Mouse (Mus musculus) CH12.LX (cell line): Measurements from ENCODE around the gene Tnik. TPM values are rescaled to one million over a fixed set of nuclear protein-coding genes. Genes with fewer than 3 reads are reported as not detected.

Experiments
- DNase-seq: peaks from one replicate; pipeline ENCODE4 v3.0.0-alpha.2; 2013; ENCODE audit errors: extremely low read depth
- H3K27ac ChIP-seq: 2 replicates; pipeline ENCODE4 v1.5.1; 2012; ENCODE audit warnings: low read depth, mild to moderate bottlenecking, control low read depth, moderate library complexity; ENCODE audit not compliant: insufficient read depth
- H3K27me3 ChIP-seq: replicated peaks from 2 replicates; pipeline ENCODE3; 2012; ENCODE audit warnings: inconsistent platforms
- H3K36me3 ChIP-seq, 2 experiments: replicated peaks in 1 of 2; 2 replicates each; pipeline versions ENCODE3 to v1.6.1; 2012; ENCODE audit warnings: inconsistent platforms in 1 of 2, low read length in 1 of 2, mild to moderate bottlenecking in 1 of 2, mixed read lengths in 1 of 2, moderate library complexity in 1 of 2; ENCODE audit not compliant: control insufficient read depth in 1 of 2, insufficient read depth in 1 of 2
- H3K4me1 ChIP-seq, 2 experiments: 2 replicates each; pipeline ENCODE4 v1.6.1; 2012; ENCODE audit warnings: inconsistent platforms in 1 of 2, moderate library complexity in 1 of 2; ENCODE audit not compliant: insufficient read depth in 2 of 2, control insufficient read depth in 1 of 2
- H3K4me2 ChIP-seq: 2 replicates; pipeline ENCODE4 v1.6.1; 2012; ENCODE audit warnings: low read depth, mild to moderate bottlenecking, control low read depth; ENCODE audit not compliant: poor library complexity, insufficient read depth, severe bottlenecking
- H3K4me3 ChIP-seq, 3 experiments: fragments of 150-350 bp in 1 of 3; sonication (generic) in 1 of 3; replicated peaks in 1 of 3; 2 replicates each; pipeline versions ENCODE3 to v1.5.1; 2011 to 2012; ENCODE audit warnings: low read depth in 2 of 3, low read length in 2 of 3, mild to moderate bottlenecking in 2 of 3, moderate library complexity in 2 of 3, control low read depth in 1 of 3, improper control_type of control experiment in 1 of 3, inconsistent platforms in 1 of 3, mixed read lengths in 1 of 3; ENCODE audit not compliant: poor library complexity in 1 of 3
- H3K79me2 ChIP-seq: replicated peaks from 2 replicates; pipeline ENCODE4 v1.6.1; 2012; ENCODE audit warnings: mild to moderate bottlenecking, moderate library complexity; ENCODE audit not compliant: control insufficient read depth, poor library complexity, insufficient read depth, severe bottlenecking; ENCODE audit errors: extremely low read depth
- H3K9ac ChIP-seq: 2 replicates; pipeline ENCODE4 v1.6.1; 2012; ENCODE audit warnings: low read depth, mild to moderate bottlenecking, control low read depth, moderate library complexity; ENCODE audit not compliant: insufficient read depth
- H3K9me3 ChIP-seq: replicated peaks from 2 replicates; pipeline ENCODE3; 2012; ENCODE audit warnings: low read length, inconsistent platforms, mixed read lengths
- BHLHE40 ChIP-seq: IDR thresholded peaks from 2 replicates; pipeline ENCODE4 v1.6.1; 2011; ENCODE audit warnings: mild to moderate bottlenecking, low read depth, low read length, improper control_type of control experiment
- EP300 ChIP-seq: IDR thresholded peaks from 2 replicates; pipeline ENCODE4 v1.6.1; 2011; ENCODE audit warnings: low read length, improper control_type of control experiment
- ETS1 ChIP-seq: conservative IDR thresholded peaks from 2 replicates; pipeline ENCODE4 v1.6.1; 2012; ENCODE audit warnings: low read depth, mild to moderate bottlenecking, inconsistent platforms, low read length, improper control_type of control experiment, moderate library complexity
- HCFC1 ChIP-seq: IDR thresholded peaks from 2 replicates; pipeline ENCODE4 v1.6.1; 2012; ENCODE audit warnings: low read depth, mild to moderate bottlenecking, inconsistent platforms, low read length, improper control_type of control experiment
- IRF4 ChIP-seq: IDR thresholded peaks from 2 replicates; pipeline ENCODE4 v1.6.1; 2014; ENCODE audit warnings: low read depth, mild to moderate bottlenecking, inconsistent platforms, low read length, improper control_type of control experiment
- JUN ChIP-seq: IDR thresholded peaks from 2 replicates; pipeline ENCODE4 v1.6.1; 2011; ENCODE audit warnings: low read depth, mild to moderate bottlenecking, low read length, improper control_type of control experiment, moderate library complexity; ENCODE audit not compliant: insufficient read depth
- MAFK ChIP-seq: IDR thresholded peaks from 2 replicates; pipeline ENCODE4 v1.6.1; 2011; ENCODE audit warnings: low read length, improper control_type of control experiment; ENCODE audit not compliant: insufficient replicate concordance
- MAX ChIP-seq: IDR thresholded peaks from 2 replicates; pipeline ENCODE4 v1.6.1; 2011; ENCODE audit warnings: low read length, improper control_type of control experiment
- MEF2A ChIP-seq: IDR thresholded peaks from 2 replicates; pipeline ENCODE4 v1.6.1; 2014; ENCODE audit warnings: low read depth, mild to moderate bottlenecking, inconsistent platforms, low read length, improper control_type of control experiment, borderline replicate concordance
- MXI1 ChIP-seq: IDR thresholded peaks from 2 replicates; pipeline ENCODE4 v1.6.1; 2011; ENCODE audit warnings: mild to moderate bottlenecking, low read depth, low read length, improper control_type of control experiment
- NELFE ChIP-seq: IDR thresholded peaks from 2 replicates; pipeline ENCODE4 v1.6.1; 2011; ENCODE audit warnings: low read depth, low read length, improper control_type of control experiment
- POLR2A ChIP-seq: IDR thresholded peaks from 2 replicates; pipeline ENCODE4 v1.6.1; 2011; ENCODE audit warnings: low read depth, mild to moderate bottlenecking, improper control_type of control experiment, low read length
- SMC3 ChIP-seq: IDR thresholded peaks from 2 replicates; pipeline ENCODE4 v1.6.1; 2011; ENCODE audit warnings: low read depth, low read length, improper control_type of control experiment
- TCF12 ChIP-seq: IDR thresholded peaks from 2 replicates; pipeline ENCODE4 v1.6.1; 2014; ENCODE audit warnings: low read depth, mild to moderate bottlenecking, inconsistent platforms, low read length, improper control_type of control experiment
- UBTF ChIP-seq: IDR thresholded peaks from 2 replicates; pipeline ENCODE4 v1.6.1; 2012; ENCODE audit warnings: low read depth, mild to moderate bottlenecking, inconsistent platforms, low read length, improper control_type of control experiment, moderate library complexity
- USF1 ChIP-seq: IDR thresholded peaks from 2 replicates; pipeline ENCODE4 v1.6.1; 2014; ENCODE audit warnings: low read depth, mild to moderate bottlenecking, inconsistent platforms, low read length, improper control_type of control experiment
- USF2 ChIP-seq: conservative IDR thresholded peaks from 2 replicates; pipeline ENCODE4 v1.6.1; 2011; ENCODE audit warnings: low read depth, low read length, improper control_type of control experiment
- ZNF384 ChIP-seq: IDR thresholded peaks from 2 replicates; pipeline ENCODE4 v1.6.1; 2012; ENCODE audit warnings: low read depth, low read length, improper control_type of control experiment, inconsistent platforms
- dilution Hi-C: fragments of 300-500 bp; cut with MboI; formaldehyde crosslinking; loops from 2 replicates; pipeline ENCODE4 v1.14.3; 2020; ENCODE audit warnings: low sequenced_read_pairs; ENCODE audit not compliant: extremely low pct_unique_long_range_greater_than_20kb, extremely low pct_ligation_motif_present
- in situ Hi-C: fragments of 300-500 bp; cut with MboI; formaldehyde crosslinking; loops from 3 replicates; pipeline ENCODE4 v1.14.3; 2019; ENCODE audit warnings: low sequenced_read_pairs, low pct_ligation_motif_present, low pct_unique_long_range_greater_than_20kb, mixed read lengths
- polyA plus RNA-seq: library from polyadenylated mRNA; unstranded; fragments of >175 nt; gene quantifications from 2 replicates; pipeline ENCODE4 v1.2.1, GENCODE M21; 2012; ENCODE audit warnings: low read depth; ENCODE audit not compliant: insufficient read length
- total RNA-seq, 2 experiments: library from RNA; depleted of rRNA; stranded (reverse); fragments of 300-350 nt in 1 of 2; fragments of >200 nt in 1 of 2; gene quantifications; 2 replicates each; pipeline ENCODE4 v1.2.3; 2012 to 2014

Tnik gene
- total and polyA plus RNA-seq, 3 experiments = 0.08 TPM; not detected in 2

DNA sequence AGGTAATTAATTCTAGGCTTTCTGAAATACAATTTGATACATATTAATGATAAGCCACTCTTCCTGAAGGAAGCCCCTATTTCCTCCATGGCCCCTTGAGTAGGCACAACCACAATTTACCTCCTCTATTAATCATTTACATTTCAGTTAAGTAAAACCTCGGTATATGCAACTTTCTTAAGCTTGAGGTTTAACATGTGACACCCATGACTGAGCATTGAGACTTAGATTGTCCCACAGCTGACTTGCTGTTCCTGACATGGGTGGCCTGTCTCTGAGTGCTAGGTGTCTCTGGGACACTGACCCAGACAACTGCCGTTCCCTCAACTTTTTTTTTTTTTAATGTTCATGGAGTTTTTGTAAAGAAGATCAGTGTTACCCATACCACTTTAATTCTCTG is 358.8 kb downstream of the Tnik start:
- H3K27me3 ChIP-seq = no peaks in the 10 kb centered on the region
- H3K36me3 ChIP-seq = no peaks in the 10 kb centered on the region
- no peaks in the 10 kb centered on the region for H3K4me1 ChIP-seq
- dilution Hi-C loops = no loop called here
- H3K4me3 ChIP-seq = no peak overlapping the region
- peaks cover 58% of the 10 kb centered on the region for H3K9me3 ChIP-seq
- in situ Hi-C loops = no loop called here
- TF ChIP-seq ZNF384 (no peak), IRF4 (no peak), JUN (no peak), EP300 (no peak), POLR2A (no peak), USF1 (no peak), NELFE (no peak), UBTF (no peak), MEF2A (no peak), USF2 (no peak), ETS1 (no peak)
- H3K9ac ChIP-seq = no peak overlapping the region
- no peaks in the 10 kb centered on the region for H3K79me2 ChIP-seq
- no peak for DNase-seq
- no peak overlapping the region for H3K27ac ChIP-seq
- no peak overlapping the region for H3K4me2 ChIP-seq

DNA sequence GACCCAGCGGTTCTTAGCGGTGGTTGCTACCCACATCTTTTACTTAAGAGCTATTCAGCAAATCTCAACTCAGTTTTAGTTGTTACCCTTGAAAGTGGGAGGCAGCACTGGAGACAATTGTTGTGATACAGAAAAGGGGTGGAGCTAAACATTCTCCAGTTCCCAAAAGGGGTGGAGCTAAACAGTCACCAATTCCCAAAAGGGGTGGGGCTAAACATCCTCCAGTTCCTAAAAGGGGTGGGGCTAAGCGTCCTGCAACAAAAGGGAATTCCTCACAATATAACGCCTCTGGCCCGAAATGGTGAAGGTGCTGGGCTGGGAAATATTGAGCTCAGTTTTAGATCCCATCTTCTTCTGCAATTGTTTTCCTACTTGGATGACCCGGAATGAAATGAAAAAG is 363.8 kb downstream of the Tnik start:
- Histone ChIP-seq H3K4me1 (no peaks in the 10 kb centered on the region), H3K9me3 (peaks cover 63% of the 10 kb centered on the region), H3K4me2 (no peak overlapping the region), H3K4me3 (no peak overlapping the region), H3K27ac (no peak overlapping the region), H3K36me3 (no peaks in the 10 kb centered on the region), H3K9ac (no peak overlapping the region), H3K27me3 (no peaks in the 10 kb centered on the region), H3K79me2 (no peaks in the 10 kb centered on the region)
- DNase-seq = no peak
- TF ChIP-seq SMC3 (no peak), MAX (no peak), MXI1 (no peak)
- dilution Hi-C loops (no loop called here), in situ Hi-C loops (no loop called here)

DNA sequence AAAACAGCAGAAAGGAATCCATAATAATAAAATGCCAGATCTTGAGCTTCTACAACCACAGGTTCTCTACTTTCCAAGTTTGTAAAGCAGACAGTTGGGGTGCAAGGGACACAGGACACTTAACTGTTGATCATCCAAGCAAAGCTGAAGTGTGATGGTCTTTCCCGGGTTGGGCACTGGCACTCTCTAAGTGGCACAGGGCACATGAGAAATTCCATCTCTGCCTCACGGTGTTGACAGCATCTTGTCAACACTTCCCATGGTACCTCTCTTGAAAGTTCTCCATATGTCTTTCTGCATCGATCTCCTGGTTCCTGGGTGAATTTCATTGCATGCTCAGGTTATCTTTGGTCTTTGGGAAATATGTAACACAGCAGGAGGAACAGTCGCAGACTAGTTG is 373.8 kb downstream of the Tnik start:
- in situ Hi-C loops (no loop called here), dilution Hi-C loops (no loop called here)

More for the DNA sequence above, 373.8 kb downstream of the Tnik start:
- Histone ChIP-seq H3K9ac (no peak overlapping the region), H3K36me3 (no peaks in the 10 kb centered on the region), H3K4me1 (no peaks in the 10 kb centered on the region), H3K4me2 (no peak overlapping the region), H3K27ac (no peak overlapping the region), H3K79me2 (no peaks in the 10 kb centered on the region), H3K9me3 (peaks cover 46% of the 10 kb centered on the region), H3K4me3 (no peak overlapping the region), H3K27me3 (no peaks in the 10 kb centered on the region)
- no peak for TF ChIP-seq USF2
- no peak for TF ChIP-seq HCFC1
- no peak for TF ChIP-seq TCF12
- no peak for TF ChIP-seq POLR2A
- TF ChIP-seq MAFK = no peak
- no peak for TF ChIP-seq BHLHE40
- no peak for TF ChIP-seq SMC3
- DNase-seq = no peak
